Mouse (Mus musculus): ENCODE measurements around the gene Galnt7. TPM values are rescaled to one million over a fixed set of nuclear protein-coding genes. Genes with fewer than 3 reads are reported as not detected.

Gene Galnt7
- polyA plus RNA-seq, 1 experiment from 2014 or later = 3.2 TPM

- Histone ChIP-seq H3K27ac (ENCODE audit: low read depth) (no peak overlapping the region), H3K27me3 (ENCODE audit: insufficient read depth, low read length) (no peaks in the 10 kb centered on the region), H3K4me2 (ENCODE audit: low read depth, low read length) (peak overlapping the region; percentile 28), H3K9ac (replicated peaks) (no peak overlapping the region), H3K4me1 (ENCODE audit: insufficient read depth) (no peaks in the 10 kb centered on the region; the same call in 1 of the 2 replicates), H3K36me3 (replicated peaks; ENCODE audit: insufficient read depth, low read length) (no peaks in the 10 kb centered on the region), H3K4me3 (ENCODE audit: low read depth, low read length) (peak overlapping the region; percentile 11; the same call in 1 of the 2 replicates), H3K9me3 (ENCODE audit: low read length) (no peaks in the 10 kb centered on the region)
- peak; percentile 71 for ATAC-seq
- TF ChIP-seq CTCF (IDR thresholded peaks at IDR 0.05; ENCODE audit: low read depth) (no peak), EP300 (IDR thresholded peaks at IDR 0.05; ENCODE audit: low read depth) (no peak)
- no peak for DNase-seq
- 68% methylated on average over 17 of the region's 17 CpGs for WGBS (ENCODE audit: insufficient replicate concordance)
Observed at GRCm38 (mm10) chr8:57498847-57499511, 153.9 kb downstream of the Galnt7 start.

GRCm38 (mm10) chr8:57498494-57498846, 154.4 kb downstream of the Galnt7 start:
- DNase-seq = no peak
- Histone ChIP-seq H3K4me3 (ENCODE audit: low read depth, low read length) (peak overlapping the region; percentile 11; the same call in 1 of the 2 replicates), H3K36me3 (replicated peaks; ENCODE audit: insufficient read depth, low read length) (no peaks in the 10 kb centered on the region), H3K27me3 (ENCODE audit: insufficient read depth, low read length) (no peaks in the 10 kb centered on the region), H3K4me1 (ENCODE audit: insufficient read depth) (no peaks in the 10 kb centered on the region), H3K9me3 (ENCODE audit: low read length) (no peaks in the 10 kb centered on the region), H3K27ac (ENCODE audit: low read depth) (no peak overlapping the region), H3K4me2 (ENCODE audit: low read depth, low read length) (peak overlapping the region; percentile 28), H3K9ac (replicated peaks) (no peak overlapping the region)
- TF ChIP-seq CTCF (IDR thresholded peaks at IDR 0.05; ENCODE audit: low read depth) (no peak), EP300 (IDR thresholded peaks at IDR 0.05; ENCODE audit: low read depth) (no peak)
- no peak for ATAC-seq
- WGBS (ENCODE audit: insufficient replicate concordance) = 78% methylated on average over 8 of the region's 8 CpGs

DNA sequence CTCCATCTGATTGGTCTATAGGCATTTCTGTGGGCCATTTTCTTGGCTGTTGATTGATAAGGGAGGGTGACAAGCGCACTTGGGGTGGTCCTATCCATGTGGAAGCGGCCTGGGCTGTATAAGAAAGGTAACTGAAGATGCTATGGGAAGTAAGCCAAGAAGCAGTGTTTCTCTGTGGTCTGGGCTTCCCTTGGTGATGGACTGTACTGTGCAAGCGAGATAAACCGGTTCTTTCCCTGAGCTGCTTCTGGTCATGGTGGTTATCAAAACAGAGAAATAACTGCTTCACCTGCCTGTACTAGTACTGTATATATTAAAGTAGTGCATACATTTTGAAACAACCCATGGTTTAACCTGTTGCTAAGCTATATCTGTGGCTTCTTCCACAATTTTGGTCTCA, 161.0 kb downstream of the Galnt7 start:
- 65% methylated on average over 4 of the region's 4 CpGs for WGBS (ENCODE audit: insufficient replicate concordance)
- peak; percentile 52 for TF ChIP-seq EP300 (IDR thresholded peaks at IDR 0.05; ENCODE audit: low read depth)
- no peak for TF ChIP-seq CTCF (IDR thresholded peaks at IDR 0.05; ENCODE audit: low read depth)
- no peak for DNase-seq
- Histone ChIP-seq H3K9ac (replicated peaks) (no peak overlapping the region), H3K36me3 (replicated peaks; ENCODE audit: insufficient read depth, low read length) (no peaks in the 10 kb centered on the region), H3K27me3 (ENCODE audit: insufficient read depth, low read length) (no peaks in the 10 kb centered on the region), H3K27ac (ENCODE audit: low read depth) (no peak overlapping the region), H3K9me3 (ENCODE audit: low read length) (no peaks in the 10 kb centered on the region), H3K4me2 (ENCODE audit: low read depth, low read length) (no peak overlapping the region), H3K4me3 (ENCODE audit: low read depth, low read length) (no peak overlapping the region), H3K4me1 (ENCODE audit: insufficient read depth) (peaks cover 6% of the 10 kb centered on the region; the same call in 1 of the 2 replicates)
- no peak for ATAC-seq

GRCm38 (mm10) chr8:57489896-57490295, 162.9 kb downstream of the Galnt7 start:
- TF ChIP-seq EP300 (IDR thresholded peaks at IDR 0.05; ENCODE audit: low read depth) (no peak), CTCF (IDR thresholded peaks at IDR 0.05; ENCODE audit: low read depth) (no peak)
- DNase-seq (no peak), ATAC-seq (no peak)
- H3K9me3 ChIP-seq (ENCODE audit: low read length) = no peaks in the 10 kb centered on the region
- no peak overlapping the region for H3K4me2 ChIP-seq (ENCODE audit: low read depth, low read length)
- H3K27ac ChIP-seq (ENCODE audit: low read depth) = no peak overlapping the region
- peaks cover 8% of the 10 kb centered on the region; the same call in 1 of the 2 replicates for H3K4me1 ChIP-seq (ENCODE audit: insufficient read depth)
- H3K27me3 ChIP-seq (ENCODE audit: insufficient read depth, low read length) = no peaks in the 10 kb centered on the region
- no peak overlapping the region for H3K4me3 ChIP-seq (ENCODE audit: low read depth, low read length)
- H3K9ac ChIP-seq (replicated peaks) = no peak overlapping the region
- H3K36me3 ChIP-seq (replicated peaks; ENCODE audit: insufficient read depth, low read length) = no peaks in the 10 kb centered on the region

DNA sequence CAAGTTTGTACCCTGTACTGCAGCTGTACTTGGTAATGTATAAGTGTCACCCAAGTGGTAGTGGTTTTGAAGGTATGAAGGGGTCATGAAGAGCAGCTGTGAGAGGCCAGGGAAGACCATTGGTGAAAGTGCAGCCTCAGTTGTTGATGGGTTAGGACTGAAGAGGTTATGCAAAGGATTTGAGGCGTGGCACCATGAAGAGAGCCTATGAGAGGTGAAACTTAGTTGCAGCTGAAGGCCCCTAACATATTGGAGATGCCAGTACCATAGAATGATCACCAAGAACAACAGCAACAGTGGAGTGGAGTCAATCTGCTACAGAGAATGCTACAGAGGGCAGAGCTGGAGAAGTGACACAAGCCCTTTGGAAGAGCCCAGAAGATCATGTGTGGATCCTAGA, 163.5 kb downstream of the Galnt7 start:
- H3K9ac ChIP-seq (replicated peaks) = no peak overlapping the region

DNA sequence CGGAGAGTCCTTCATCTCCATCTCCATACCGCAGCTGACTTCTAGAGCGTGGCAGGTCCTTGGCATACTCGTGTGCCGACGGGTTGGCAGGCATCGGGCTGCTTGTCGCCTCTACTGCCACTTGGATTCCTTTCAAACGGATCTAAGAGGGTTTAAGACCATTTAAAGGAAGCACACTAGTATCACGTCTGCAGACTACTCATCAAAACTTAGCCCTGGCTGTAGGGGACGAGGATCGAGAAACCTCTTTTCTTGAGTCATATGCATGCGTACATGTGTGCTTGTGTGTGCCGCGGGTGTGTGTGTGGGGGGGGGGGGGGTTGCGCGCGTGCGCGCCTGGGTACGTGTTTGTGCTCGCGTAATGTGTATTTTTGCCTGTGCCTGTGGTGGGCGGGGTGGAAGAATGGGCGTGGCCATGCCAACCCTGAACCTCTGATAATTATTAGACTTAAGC, 164.5 kb downstream of the Galnt7 start:
- Histone ChIP-seq H3K9ac (replicated peaks) (peak overlapping the region; percentile 84), H3K4me2 (ENCODE audit: low read depth, low read length) (peak overlapping the region; percentile 75), H3K27me3 (ENCODE audit: insufficient read depth, low read length) (no peaks in the 10 kb centered on the region), H3K36me3 (replicated peaks; ENCODE audit: insufficient read depth, low read length) (no peaks in the 10 kb centered on the region), H3K27ac (ENCODE audit: low read depth) (peak overlapping the region; percentile 94), H3K4me1 (ENCODE audit: insufficient read depth) (peaks cover 8% of the 10 kb centered on the region; the same call in 1 of the 2 replicates), H3K4me3 (ENCODE audit: low read depth, low read length) (peak overlapping the region; percentile 98), H3K9me3 (ENCODE audit: low read length) (no peaks in the 10 kb centered on the region)
- DNase-seq = peak; percentile 90
- under 1% methylated on average over 25 of the region's 25 CpGs for WGBS (ENCODE audit: insufficient replicate concordance)
- peak; percentile 55 for ATAC-seq
- TF ChIP-seq EP300 (IDR thresholded peaks at IDR 0.05; ENCODE audit: low read depth) = no peak

More for the DNA sequence above, 163.5 kb downstream of the Galnt7 start:
- WGBS (ENCODE audit: insufficient replicate concordance) = 85% methylated on average over 1 of the region's 1 CpGs
- ATAC-seq (no peak), DNase-seq (no peak)
- Histone ChIP-seq H3K9me3 (ENCODE audit: low read length) (no peaks in the 10 kb centered on the region), H3K4me3 (ENCODE audit: low read depth, low read length) (no peak overlapping the region), H3K27ac (ENCODE audit: low read depth) (peak overlapping the region; percentile 46; the same call in 1 of the 2 replicates), H3K4me1 (ENCODE audit: insufficient read depth) (peaks cover 8% of the 10 kb centered on the region; the same call in 1 of the 2 replicates), H3K27me3 (ENCODE audit: insufficient read depth, low read length) (no peaks in the 10 kb centered on the region), H3K36me3 (replicated peaks; ENCODE audit: insufficient read depth, low read length) (no peaks in the 10 kb centered on the region), H3K4me2 (ENCODE audit: low read depth, low read length) (no peak overlapping the region)
- TF ChIP-seq EP300 (IDR thresholded peaks at IDR 0.05; ENCODE audit: low read depth) = no peak
- no peak for TF ChIP-seq CTCF (IDR thresholded peaks at IDR 0.05; ENCODE audit: low read depth)
